Mouse (Mus musculus) CH12.LX (cell line): ENCODE data around the gene Tmem259. TPM values are rescaled to one million over a fixed set of nuclear protein-coding genes. Genes with fewer than 3 reads are reported as not detected.

Source experiments
- DNase-seq: peaks from one replicate; pipeline ENCODE4 v3.0.0-alpha.2; 2013; ENCODE audit errors: extremely low read depth
- H3K27ac ChIP-seq: 2 replicates; pipeline ENCODE4 v1.5.1; 2012; ENCODE audit warnings: low read depth, mild to moderate bottlenecking, control low read depth, moderate library complexity; ENCODE audit not compliant: insufficient read depth
- H3K27me3 ChIP-seq: replicated peaks from 2 replicates; pipeline ENCODE3; 2012; ENCODE audit warnings: inconsistent platforms
- H3K36me3 ChIP-seq, 2 experiments: replicated peaks in 1 of 2; 2 replicates each; pipeline versions ENCODE3 to v1.6.1; 2012; ENCODE audit warnings: inconsistent platforms in 1 of 2, low read length in 1 of 2, mild to moderate bottlenecking in 1 of 2, mixed read lengths in 1 of 2, moderate library complexity in 1 of 2; ENCODE audit not compliant: control insufficient read depth in 1 of 2, insufficient read depth in 1 of 2
- H3K4me1 ChIP-seq, 2 experiments: 2 replicates each; pipeline ENCODE4 v1.6.1; 2012; ENCODE audit warnings: inconsistent platforms in 1 of 2, moderate library complexity in 1 of 2; ENCODE audit not compliant: insufficient read depth in 2 of 2, control insufficient read depth in 1 of 2
- H3K4me2 ChIP-seq: 2 replicates; pipeline ENCODE4 v1.6.1; 2012; ENCODE audit warnings: low read depth, mild to moderate bottlenecking, control low read depth; ENCODE audit not compliant: poor library complexity, insufficient read depth, severe bottlenecking
- H3K4me3 ChIP-seq, 3 experiments: fragments of 150-350 bp in 1 of 3; sonication (generic) in 1 of 3; replicated peaks in 1 of 3; 2 replicates each; pipeline versions ENCODE3 to v1.5.1; 2011 to 2012; ENCODE audit warnings: low read depth in 2 of 3, low read length in 2 of 3, mild to moderate bottlenecking in 2 of 3, moderate library complexity in 2 of 3, control low read depth in 1 of 3, improper control_type of control experiment in 1 of 3, inconsistent platforms in 1 of 3, mixed read lengths in 1 of 3; ENCODE audit not compliant: poor library complexity in 1 of 3
- H3K79me2 ChIP-seq: replicated peaks from 2 replicates; pipeline ENCODE4 v1.6.1; 2012; ENCODE audit warnings: mild to moderate bottlenecking, moderate library complexity; ENCODE audit not compliant: control insufficient read depth, poor library complexity, insufficient read depth, severe bottlenecking; ENCODE audit errors: extremely low read depth
- H3K9ac ChIP-seq: 2 replicates; pipeline ENCODE4 v1.6.1; 2012; ENCODE audit warnings: low read depth, mild to moderate bottlenecking, control low read depth, moderate library complexity; ENCODE audit not compliant: insufficient read depth
- H3K9me3 ChIP-seq: replicated peaks from 2 replicates; pipeline ENCODE3; 2012; ENCODE audit warnings: low read length, inconsistent platforms, mixed read lengths
- BHLHE40 ChIP-seq: IDR thresholded peaks from 2 replicates; pipeline ENCODE4 v1.6.1; 2011; ENCODE audit warnings: mild to moderate bottlenecking, low read depth, low read length, improper control_type of control experiment
- CHD1 ChIP-seq: IDR thresholded peaks from 2 replicates; pipeline ENCODE4 v1.6.1; 2012; ENCODE audit warnings: low read depth, low read length, improper control_type of control experiment, inconsistent platforms
- E2F4 ChIP-seq: IDR thresholded peaks from 2 replicates; pipeline ENCODE4 v1.6.1; 2011; ENCODE audit warnings: low read depth, low read length, improper control_type of control experiment; ENCODE audit not compliant: insufficient replicate concordance
- JUN ChIP-seq: IDR thresholded peaks from 2 replicates; pipeline ENCODE4 v1.6.1; 2011; ENCODE audit warnings: low read depth, mild to moderate bottlenecking, low read length, improper control_type of control experiment, moderate library complexity; ENCODE audit not compliant: insufficient read depth
- MAX ChIP-seq: IDR thresholded peaks from 2 replicates; pipeline ENCODE4 v1.6.1; 2011; ENCODE audit warnings: low read length, improper control_type of control experiment
- MXI1 ChIP-seq: IDR thresholded peaks from 2 replicates; pipeline ENCODE4 v1.6.1; 2011; ENCODE audit warnings: mild to moderate bottlenecking, low read depth, low read length, improper control_type of control experiment
- POLR2AphosphoS2 ChIP-seq: IDR thresholded peaks from 2 replicates; pipeline ENCODE4 v1.6.1; 2011; ENCODE audit warnings: low read depth, low read length, improper control_type of control experiment
- SIN3A ChIP-seq: IDR thresholded peaks from 2 replicates; pipeline ENCODE4 v1.6.1; 2012; ENCODE audit warnings: low read length, improper control_type of control experiment, inconsistent platforms
- TCF12 ChIP-seq: IDR thresholded peaks from 2 replicates; pipeline ENCODE4 v1.6.1; 2014; ENCODE audit warnings: low read depth, mild to moderate bottlenecking, inconsistent platforms, low read length, improper control_type of control experiment
- UBTF ChIP-seq: IDR thresholded peaks from 2 replicates; pipeline ENCODE4 v1.6.1; 2012; ENCODE audit warnings: low read depth, mild to moderate bottlenecking, inconsistent platforms, low read length, improper control_type of control experiment, moderate library complexity
- USF1 ChIP-seq: IDR thresholded peaks from 2 replicates; pipeline ENCODE4 v1.6.1; 2014; ENCODE audit warnings: low read depth, mild to moderate bottlenecking, inconsistent platforms, low read length, improper control_type of control experiment
- USF2 ChIP-seq: conservative IDR thresholded peaks from 2 replicates; pipeline ENCODE4 v1.6.1; 2011; ENCODE audit warnings: low read depth, low read length, improper control_type of control experiment
- dilution Hi-C: fragments of 300-500 bp; cut with MboI; formaldehyde crosslinking; loops from 2 replicates; pipeline ENCODE4 v1.14.3; 2020; ENCODE audit warnings: low sequenced_read_pairs; ENCODE audit not compliant: extremely low pct_unique_long_range_greater_than_20kb, extremely low pct_ligation_motif_present
- in situ Hi-C: fragments of 300-500 bp; cut with MboI; formaldehyde crosslinking; loops from 3 replicates; pipeline ENCODE4 v1.14.3; 2019; ENCODE audit warnings: low sequenced_read_pairs, low pct_ligation_motif_present, low pct_unique_long_range_greater_than_20kb, mixed read lengths
- polyA plus RNA-seq: library from polyadenylated mRNA; unstranded; fragments of >175 nt; gene quantifications from 2 replicates; pipeline ENCODE4 v1.2.1, GENCODE M21; 2012; ENCODE audit warnings: low read depth; ENCODE audit not compliant: insufficient read length
- total RNA-seq, 2 experiments: library from RNA; depleted of rRNA; stranded (reverse); fragments of 300-350 nt in 1 of 2; fragments of >200 nt in 1 of 2; gene quantifications; 2 replicates each; pipeline ENCODE4 v1.2.3; 2012 to 2014

Gene Tmem259
- total and polyA plus RNA-seq, 3 experiments, result 50.1 to 84.2 (median 71.7) TPM

GRCm38 (mm10) chr10:79936911-79937441 lies 47.2 kb downstream of the Tmem259 start:
- peaks cover 67 to 91% of the 10 kb centered on the region in 2 experiments for H3K36me3 ChIP-seq
- DNase-seq, result no peak
- in situ Hi-C loops (no loop called here), dilution Hi-C loops (no loop called here)
- peaks cover 79 to 96% of the 10 kb centered on the region in 2 experiments for H3K4me1 ChIP-seq
- TF ChIP-seq USF1 (no peak), JUN (no peak), BHLHE40 (peak; percentile 60)
- no peaks in the 10 kb centered on the region for H3K9me3 ChIP-seq
- peaks cover 86% of the 10 kb centered on the region for H3K79me2 ChIP-seq
- H3K27ac ChIP-seq, result peak overlapping the region; percentile 97
- no peaks in the 10 kb centered on the region for H3K27me3 ChIP-seq
- H3K9ac ChIP-seq, result peak overlapping the region; percentile 43; the same call in 1 of the 2 replicates
- peak overlapping the region in 1 of 3 experiments; percentile 40 for H3K4me3 ChIP-seq
- H3K4me2 ChIP-seq, result peak overlapping the region; percentile 33

GRCm38 (mm10) chr10:79936284-79936910 lies 47.7 kb downstream of the Tmem259 start:
- Histone ChIP-seq H3K4me2 (peak overlapping the region; percentile 33), H3K79me2 (peaks cover 87% of the 10 kb centered on the region), H3K36me3 (peaks cover 66 to 91% of the 10 kb centered on the region in 2 experiments), H3K4me3 (peak overlapping the region in 1 of 3 experiments; percentile 40), H3K9me3 (no peaks in the 10 kb centered on the region), H3K27me3 (no peaks in the 10 kb centered on the region), H3K27ac (peak overlapping the region; percentile 97), H3K9ac (peak overlapping the region; percentile 43), H3K4me1 (peaks cover 73 to 96% of the 10 kb centered on the region in 2 experiments)
- in situ Hi-C loops, result no loop called here
- DNase-seq, result no peak
- TF ChIP-seq TCF12 (0 out of 2 replicates have a peak, but pooled peaks have one; percentile 6), UBTF (0 out of 2 replicates have a peak, but pooled peaks have one; percentile 58), MXI1 (peak; percentile 66), USF2 (no peak), MAX (peak; percentile 47; the same call in 1 of the 2 replicates), SIN3A (peak; percentile 48; the same call in 1 of the 2 replicates), E2F4 (no peak), BHLHE40 (peak; percentile 81), CHD1 (0 out of 2 replicates have a peak, but pooled peaks have one; percentile 54), POLR2AphosphoS2 (0 out of 2 replicates have a peak, but pooled peaks have one; percentile 44)
- dilution Hi-C loops, result no loop called here
